Mouse (Mus musculus): ENCODE data around the gene Slc29a4.

Gene Slc29a4

DNA sequence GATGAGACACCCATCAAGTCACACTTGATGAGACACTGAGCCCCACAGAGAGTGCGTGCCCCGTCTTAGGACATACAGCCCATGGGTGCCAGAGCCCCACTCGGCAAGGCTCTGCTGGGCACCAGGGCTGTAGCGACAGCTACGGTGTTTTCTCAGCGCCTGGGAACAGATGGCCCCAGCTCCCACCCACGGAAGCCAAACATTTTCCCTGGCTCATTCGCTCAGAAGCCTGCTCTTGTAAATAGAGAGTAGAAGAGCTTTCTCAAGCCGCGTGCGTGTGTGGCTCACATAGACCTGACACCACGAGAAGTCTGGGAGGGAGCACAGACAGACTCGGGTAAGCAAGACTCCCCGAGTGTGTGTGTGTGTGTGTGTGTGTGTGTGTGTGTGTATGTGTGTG is at the start of gene Slc29a4:
Gene Slc29a4 (plus strand): TSS at position 265 of the 400 bp plus-strand sequence.
- peak; percentile 81 to 86 for DNase-seq

GRCm38 (mm10) chr5:142648162-142648561 is 44.1 kb upstream of the Slc29a4 start:
- no peak for DNase-seq

DNA sequence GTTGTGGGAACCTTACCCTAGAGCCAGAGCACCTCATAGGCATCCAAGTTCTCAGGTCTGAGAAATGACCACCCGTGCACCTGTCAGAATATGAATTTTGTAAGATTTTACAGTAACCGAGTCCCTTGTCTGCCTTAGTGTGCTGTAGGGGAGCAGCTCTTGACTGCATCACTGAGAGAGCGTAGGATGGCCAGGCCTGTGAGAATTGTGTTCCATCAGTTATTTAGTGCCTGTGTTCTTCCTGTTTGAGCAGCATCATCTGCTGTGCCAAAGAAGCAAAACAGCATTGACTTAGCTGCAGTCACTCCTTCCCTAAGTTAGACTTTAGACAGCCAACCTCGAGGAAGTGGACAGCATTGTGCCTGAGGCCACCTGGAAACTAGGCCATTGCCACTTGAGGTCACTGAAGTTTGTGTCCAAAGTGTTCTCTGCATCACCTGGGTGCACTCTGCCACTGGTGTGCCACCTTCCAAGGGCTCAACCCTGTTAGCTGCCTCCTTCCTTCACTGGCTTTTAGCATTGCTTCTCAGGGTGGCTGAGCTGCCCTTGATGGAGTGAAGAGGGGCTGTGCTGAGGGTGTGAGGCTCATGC is 42.8 kb upstream of the Slc29a4 start:
- no peak for DNase-seq

- no peak for DNase-seq
Observed at GRCm38 (mm10) chr5:142650390-142650789, 41.9 kb upstream of the Slc29a4 start.

DNA sequence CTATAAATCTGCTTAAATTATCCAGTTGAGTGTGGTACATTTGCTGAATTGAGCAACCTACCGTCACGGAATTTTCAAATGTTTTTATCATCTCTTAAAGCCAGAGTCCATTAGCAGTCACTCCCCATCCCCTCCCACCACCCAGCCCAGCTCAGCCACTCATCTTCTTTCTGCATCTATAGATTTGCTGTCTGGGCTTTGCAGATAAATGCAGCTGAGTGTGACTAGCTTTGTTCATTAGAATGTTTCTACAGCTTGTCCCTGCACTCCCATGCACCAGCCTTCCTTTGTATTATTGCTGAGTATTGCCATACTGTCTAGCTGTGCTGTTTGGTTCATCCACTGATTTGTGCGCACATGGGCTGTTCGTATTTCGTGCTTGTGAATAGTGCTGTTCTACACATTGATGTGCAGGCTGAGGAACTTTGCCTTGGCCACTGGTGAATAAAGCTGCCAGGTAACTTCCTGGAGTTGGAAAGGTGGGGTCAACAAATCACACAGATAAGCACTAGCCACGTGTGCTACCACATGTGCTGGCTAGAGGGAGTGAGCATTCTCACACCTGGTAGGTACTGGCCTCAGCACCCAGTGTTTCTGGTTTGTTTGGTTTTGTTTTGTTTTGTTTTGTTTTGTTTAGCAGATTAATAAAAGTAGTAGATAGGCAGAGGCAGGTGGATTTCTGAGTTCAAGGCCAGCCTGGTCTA is 41.4 kb upstream of the Slc29a4 start:
- DNase-seq: no peak

GRCm38 (mm10) chr5:142652266-142652665 is 40.0 kb upstream of the Slc29a4 start:
- no peak for DNase-seq

- no peak for DNase-seq
Observed at GRCm38 (mm10) chr5:142660656-142661434, 31.5 kb upstream of the Slc29a4 start.

GRCm38 (mm10) chr5:142667921-142668320 is 24.4 kb upstream of the Slc29a4 start:
- no peak for DNase-seq

GRCm38 (mm10) chr5:142668556-142669263 is 23.6 kb upstream of the Slc29a4 start:
- DNase-seq: no peak

- peak; percentile 76 to 84 for DNase-seq
Observed at GRCm38 (mm10) chr5:142669726-142670125, 22.6 kb upstream of the Slc29a4 start.

DNA sequence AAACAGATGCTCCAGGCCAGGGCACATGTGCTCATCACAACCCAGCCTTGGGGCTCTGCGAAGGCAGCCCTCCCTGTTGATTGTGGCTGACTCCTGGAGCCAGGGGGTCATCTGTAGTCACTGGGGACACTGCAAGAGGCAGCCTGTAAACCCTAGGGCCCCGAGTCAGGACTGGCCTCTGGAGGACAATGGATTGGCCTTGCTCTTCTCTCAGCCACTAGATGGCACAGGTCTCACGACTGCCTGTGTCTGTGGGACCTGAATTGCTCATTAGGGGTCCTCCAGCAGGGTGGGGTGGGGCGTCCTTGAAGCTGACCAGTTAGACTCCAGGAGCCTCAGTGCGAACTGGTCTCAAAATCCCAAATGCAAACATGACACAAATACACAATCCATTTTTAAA is 19.2 kb upstream of the Slc29a4 start:
- DNase-seq: peak; percentile 48 to 50

DNA sequence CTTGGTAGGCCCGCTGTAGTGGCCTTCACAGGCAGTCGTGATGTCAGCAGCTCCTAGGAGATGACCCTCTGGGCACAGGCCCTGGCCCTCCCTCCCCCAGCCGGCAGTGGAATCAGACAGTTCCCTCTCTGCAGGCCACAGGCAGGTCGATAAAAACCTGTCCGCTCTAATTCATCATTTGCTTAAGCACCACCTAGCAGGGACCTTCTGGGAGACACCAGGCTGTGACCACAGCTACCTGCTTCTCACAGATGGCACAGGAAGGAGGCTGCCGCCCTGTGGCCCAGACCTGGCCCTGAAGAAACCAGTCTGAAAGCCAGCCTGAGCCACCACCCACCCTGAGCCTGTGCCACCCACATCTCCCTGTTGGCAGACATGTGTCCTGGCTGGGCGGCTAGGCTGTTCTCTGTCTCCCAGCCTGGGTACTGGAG is 14.2 kb upstream of the Slc29a4 start:
- peak; percentile 72 to 82 for DNase-seq

DNA sequence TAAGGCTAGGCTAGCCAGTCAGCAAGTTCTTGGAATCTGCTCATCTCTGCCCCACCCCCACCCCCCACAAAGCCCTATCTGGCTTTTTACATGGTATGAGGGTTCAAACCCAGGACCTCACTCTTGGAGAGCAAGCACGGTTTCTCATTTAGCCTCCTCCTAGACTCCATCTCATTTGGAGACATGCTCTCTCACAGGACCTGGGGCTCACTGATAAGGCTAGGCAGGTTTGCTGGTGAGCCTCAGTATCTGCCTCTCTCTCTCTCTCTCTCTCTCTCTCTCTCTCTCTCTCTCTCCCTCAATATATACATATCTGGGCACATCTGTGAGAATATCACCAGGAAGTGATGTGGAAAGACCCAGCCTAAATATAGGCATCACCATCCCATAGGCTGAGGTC is 13.2 kb upstream of the Slc29a4 start:
- DNase-seq: no peak

- no peak for DNase-seq
Observed at GRCm38 (mm10) chr5:142681911-142682310, 10.4 kb upstream of the Slc29a4 start.

DNA sequence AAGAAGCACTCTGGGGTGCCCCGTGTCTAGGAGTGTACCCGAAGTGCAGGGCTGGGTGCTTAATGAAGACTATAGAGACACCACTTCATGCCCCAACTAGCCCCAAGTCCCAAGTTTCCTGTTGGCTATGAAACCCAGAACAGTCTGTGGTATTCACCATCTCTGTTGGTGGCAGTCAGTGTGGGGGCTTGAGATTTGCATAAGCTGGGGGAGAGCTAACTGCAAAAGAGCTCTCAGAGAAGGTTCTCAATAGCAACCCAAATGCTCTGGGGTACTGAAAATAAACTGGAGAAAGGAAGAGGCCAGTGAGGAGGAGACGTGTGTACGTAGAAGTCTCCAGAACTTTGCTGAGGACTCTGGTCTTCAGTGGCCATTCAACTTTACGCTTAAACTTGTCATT is 9.8 kb upstream of the Slc29a4 start:
- no peak for DNase-seq

- DNase-seq: no peak
Observed at GRCm38 (mm10) chr5:142688866-142689265, 3.4 kb upstream of the Slc29a4 start.

GRCm38 (mm10) chr5:142690343-142690742 is 2.0 kb upstream of the Slc29a4 start:
- DNase-seq: no peak

DNA sequence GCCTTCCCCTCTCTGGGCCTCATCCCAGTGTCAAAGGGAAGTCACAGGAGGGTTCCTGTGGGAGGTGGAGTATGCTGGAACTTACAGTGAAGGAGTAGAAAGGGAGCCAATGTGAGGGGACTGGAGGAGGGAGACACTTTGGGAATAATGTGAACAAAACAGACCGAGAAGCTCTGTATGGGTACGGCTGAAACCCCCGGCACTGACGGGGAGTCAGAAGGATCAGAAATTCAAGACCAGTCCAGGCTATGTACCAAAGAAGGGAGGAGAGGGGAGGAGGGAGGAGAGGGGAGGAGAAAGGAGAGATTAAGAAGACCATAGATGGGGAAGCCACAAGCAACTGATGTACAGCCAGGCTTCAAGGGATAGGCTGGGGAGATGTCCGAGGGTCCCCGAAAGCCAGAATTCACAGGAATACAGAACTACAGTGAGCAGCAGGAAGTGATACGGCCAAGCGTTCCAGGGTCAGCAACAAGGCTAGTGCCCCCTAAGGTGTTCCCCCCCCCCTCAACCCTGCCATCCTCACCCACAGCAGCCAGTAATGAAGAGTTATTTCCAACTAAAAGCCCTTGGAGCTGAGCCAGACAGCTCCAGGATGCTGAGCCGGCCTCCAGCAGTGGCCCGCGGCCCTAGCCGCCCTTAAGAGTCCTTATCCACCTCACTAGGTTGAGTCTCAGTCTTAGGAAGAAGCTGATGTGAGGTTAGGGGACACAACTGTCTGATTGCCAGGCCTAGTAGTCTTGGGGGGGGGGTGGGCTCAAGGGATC is 842 bp downstream of the Slc29a4 start:
- peak; percentile 44 to 58 for DNase-seq

DNA sequence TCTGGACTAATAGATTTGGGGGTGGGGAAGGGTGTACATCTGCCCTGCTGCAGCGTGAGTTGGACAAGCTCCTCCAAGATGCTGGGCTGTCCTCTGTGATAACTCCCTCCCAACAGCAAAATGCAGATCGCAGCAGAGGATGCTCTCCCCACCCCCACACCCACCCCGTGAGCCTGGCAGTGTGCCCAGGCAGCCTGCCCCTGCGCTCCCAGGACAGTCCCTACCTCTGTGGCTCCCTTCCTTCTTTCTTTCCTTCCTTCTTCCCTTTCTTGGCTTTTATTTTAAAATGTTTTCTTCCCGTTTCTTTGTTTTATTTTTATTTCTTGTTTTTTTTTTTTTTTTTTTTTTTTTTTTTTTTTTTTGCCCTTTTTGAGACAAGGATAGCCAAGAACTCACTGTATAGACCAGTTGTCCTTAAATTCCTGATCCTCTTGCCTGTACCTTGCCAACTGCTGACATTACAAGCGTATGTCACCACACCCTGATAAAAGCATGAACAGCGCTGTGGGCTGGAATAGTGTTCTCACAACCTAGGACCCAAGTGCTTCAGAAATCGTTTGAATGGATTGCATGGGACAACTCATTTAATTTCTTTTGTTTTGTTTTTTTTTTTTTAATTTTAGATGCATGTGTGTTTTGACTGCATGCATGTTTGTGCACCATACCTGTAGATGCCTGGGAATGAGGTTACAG is 1.6 kb downstream of the Slc29a4 start:
- DNase-seq: peak; percentile 55 to 76

- peak in 1 of 2 experiments; percentile 42 for DNase-seq
Observed at GRCm38 (mm10) chr5:142694627-142695340, 2.5 kb downstream of the Slc29a4 start.

GRCm38 (mm10) chr5:142696258-142696657 is 3.9 kb downstream of the Slc29a4 start:
- DNase-seq: peak; percentile 53 to 62
